Mouse (Mus musculus) liver, embryonic 12.5 days (tissue): ENCODE results near the gene Itga2b. TPM values are rescaled to one million over a fixed set of nuclear protein-coding genes. Genes with fewer than 3 reads are reported as not detected.

Experiments
- ATAC-seq: fragments of 200-750 bp; cut with Nextera tagmentation; 2 replicates; pipeline ENCODE4 v1.8.0; 2017; ENCODE audit warnings: moderate number of reproducible peaks, mild to moderate bottlenecking, moderate library complexity
- H3K27ac ChIP-seq: fragments of 300-500 bp; sonication (generic); 2 replicates; pipeline ENCODE4 v1.5.1; 2016; ENCODE audit warnings: mild to moderate bottlenecking
- H3K27me3 ChIP-seq: fragments of 300-500 bp; sonication (generic); replicated peaks from 2 replicates; pipeline ENCODE4 v1.6.1; 2016; ENCODE audit warnings: mild to moderate bottlenecking, moderate library complexity
- H3K36me3 ChIP-seq: fragments of 300-500 bp; sonication (generic); 2 replicates; pipeline ENCODE4 v1.6.1; 2016; ENCODE audit warnings: mild to moderate bottlenecking, moderate library complexity
- H3K4me1 ChIP-seq: fragments of 300-500 bp; sonication (generic); 2 replicates; pipeline ENCODE4 v1.6.1; 2016
- H3K4me2 ChIP-seq: fragments of 300-500 bp; sonication (generic); 2 replicates; pipeline ENCODE4 v1.6.1; 2016; ENCODE audit warnings: mild to moderate bottlenecking, moderate library complexity
- H3K4me3 ChIP-seq: fragments of 300-500 bp; sonication (generic); 2 replicates; pipeline ENCODE4 v1.5.1; 2016; ENCODE audit warnings: mild to moderate bottlenecking, moderate library complexity
- H3K9ac ChIP-seq: fragments of 300-500 bp; sonication (generic); 2 replicates; pipeline ENCODE4 v1.6.1; 2016; ENCODE audit warnings: mild to moderate bottlenecking, moderate library complexity
- H3K9me3 ChIP-seq: fragments of 300-500 bp; sonication (generic); replicated peaks from 2 replicates; pipeline ENCODE4 v1.6.1; 2016; ENCODE audit warnings: mild to moderate bottlenecking, moderate library complexity
- WGBS: fragments of 180-500 bp; shearing (Covaris S2); methylation state at CpG from one replicate; pipeline ENCODE4 v1.1.7; 2016; ENCODE audit not compliant: insufficient replicate concordance; 5-methylcytosine and 5-hydroxymethylcytosine counted together
- polyA plus RNA-seq: library from polyadenylated mRNA; unstranded; fragments of >200 nt; fragmentation: Nextera tagmentation; extraction: Ambion mirVana; gene quantifications from 2 replicates; pipeline ENCODE4 v1.2.1, GENCODE M21; 2016

The Itga2b gene
- polyA plus RNA-seq, 1 experiment from 2014 or later, result 88.2 TPM

GRCm38 (mm10) chr11:102441434-102441833 is 28.5 kb downstream of the Itga2b start:
- no peak for ATAC-seq
- Histone ChIP-seq H3K4me3 (no peak overlapping the region), H3K9ac (no peak overlapping the region), H3K27ac (no peak overlapping the region), H3K4me2 (no peak overlapping the region), H3K36me3 (peaks cover 4% of the 10 kb centered on the region; the same call in 1 of the 2 replicates), H3K9me3 (no peaks in the 10 kb centered on the region), H3K27me3 (peaks cover 83% of the 10 kb centered on the region), H3K4me1 (peaks cover 29% of the 10 kb centered on the region)
- WGBS, result 66% methylated on average over 3 of the region's 3 CpGs

- ATAC-seq, result no peak
- peaks cover 21% of the 10 kb centered on the region for H3K4me1 ChIP-seq
- peaks cover 82% of the 10 kb centered on the region for H3K27me3 ChIP-seq
- no peak overlapping the region for H3K9ac ChIP-seq
- no peak overlapping the region for H3K4me2 ChIP-seq
- no peaks in the 10 kb centered on the region for H3K9me3 ChIP-seq
- no peak overlapping the region for H3K4me3 ChIP-seq
- 85% methylated on average over 8 of the region's 8 CpGs for WGBS
- H3K27ac ChIP-seq, result no peak overlapping the region
- H3K36me3 ChIP-seq, result peaks cover 12% of the 10 kb centered on the region; the same call in 1 of the 2 replicates
Measured at GRCm38 (mm10) chr11:102440255-102440654, 29.7 kb downstream of the Itga2b start.

GRCm38 (mm10) chr11:102439093-102440082 is 30.5 kb downstream of the Itga2b start:
- Histone ChIP-seq H3K4me3 (no peak overlapping the region), H3K9me3 (no peaks in the 10 kb centered on the region), H3K4me2 (no peak overlapping the region), H3K9ac (no peak overlapping the region), H3K36me3 (peaks cover 19% of the 10 kb centered on the region), H3K27me3 (peaks cover 81% of the 10 kb centered on the region), H3K4me1 (peaks cover 17% of the 10 kb centered on the region), H3K27ac (no peak overlapping the region)
- WGBS, result 70% methylated on average over 14 of the region's 14 CpGs
- no peak for ATAC-seq

DNA sequence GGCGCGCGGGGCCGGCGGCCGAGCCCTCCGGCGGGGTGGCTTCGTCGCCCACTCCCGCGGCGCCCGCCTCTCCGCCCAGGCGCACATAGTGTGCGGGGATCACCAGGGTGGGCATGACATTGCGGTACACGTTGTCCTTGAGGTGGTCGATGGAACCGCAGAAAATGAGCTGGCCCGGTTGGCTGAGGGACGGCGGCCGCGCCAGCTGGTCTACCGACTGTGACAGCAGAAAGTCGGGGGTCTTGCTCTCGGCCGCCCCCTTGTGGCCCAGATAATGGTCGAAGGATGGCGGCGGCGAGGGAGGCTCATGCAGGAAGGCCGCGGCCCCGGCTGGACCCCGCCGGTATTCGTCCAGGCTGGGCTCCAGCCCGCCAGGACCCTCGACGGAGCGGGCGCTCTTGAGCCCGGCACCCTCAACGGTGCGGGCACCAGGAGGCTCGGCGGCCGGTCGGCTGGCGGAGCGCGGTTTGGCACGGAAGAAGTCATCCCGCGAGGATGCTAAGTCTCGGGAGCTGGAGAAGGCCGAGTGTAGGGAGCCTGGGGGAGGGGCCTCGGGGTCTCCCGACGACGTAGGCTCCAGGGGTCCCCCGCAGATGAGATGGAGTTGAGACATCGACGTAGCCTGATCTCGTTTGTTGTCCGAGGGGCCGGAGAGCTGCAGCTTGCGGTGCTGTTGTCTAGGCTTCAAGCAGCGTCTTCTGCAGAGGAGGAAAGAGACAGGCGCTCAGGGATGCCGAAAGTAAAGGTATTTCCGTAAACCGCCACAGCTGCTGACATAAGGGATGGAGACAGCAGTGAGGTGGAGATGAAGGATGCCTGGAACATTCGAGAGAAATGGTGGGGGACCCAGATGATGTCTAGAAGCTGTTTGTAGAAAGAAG is 31.5 kb downstream of the Itga2b start:
- H3K4me3 ChIP-seq, result peak overlapping the region; percentile 57
- peak; percentile 10; the same call in 1 of the 2 replicates for ATAC-seq
- peaks cover 19% of the 10 kb centered on the region for H3K36me3 ChIP-seq
- no peak overlapping the region for H3K27ac ChIP-seq
- H3K9me3 ChIP-seq, result no peaks in the 10 kb centered on the region
- H3K4me1 ChIP-seq, result peaks cover 17% of the 10 kb centered on the region
- H3K4me2 ChIP-seq, result peak overlapping the region; percentile 88
- peak overlapping the region; percentile 48 for H3K9ac ChIP-seq
- H3K27me3 ChIP-seq, result peaks cover 72% of the 10 kb centered on the region
- 22% methylated on average over 69 of the region's 77 CpGs for WGBS

DNA sequence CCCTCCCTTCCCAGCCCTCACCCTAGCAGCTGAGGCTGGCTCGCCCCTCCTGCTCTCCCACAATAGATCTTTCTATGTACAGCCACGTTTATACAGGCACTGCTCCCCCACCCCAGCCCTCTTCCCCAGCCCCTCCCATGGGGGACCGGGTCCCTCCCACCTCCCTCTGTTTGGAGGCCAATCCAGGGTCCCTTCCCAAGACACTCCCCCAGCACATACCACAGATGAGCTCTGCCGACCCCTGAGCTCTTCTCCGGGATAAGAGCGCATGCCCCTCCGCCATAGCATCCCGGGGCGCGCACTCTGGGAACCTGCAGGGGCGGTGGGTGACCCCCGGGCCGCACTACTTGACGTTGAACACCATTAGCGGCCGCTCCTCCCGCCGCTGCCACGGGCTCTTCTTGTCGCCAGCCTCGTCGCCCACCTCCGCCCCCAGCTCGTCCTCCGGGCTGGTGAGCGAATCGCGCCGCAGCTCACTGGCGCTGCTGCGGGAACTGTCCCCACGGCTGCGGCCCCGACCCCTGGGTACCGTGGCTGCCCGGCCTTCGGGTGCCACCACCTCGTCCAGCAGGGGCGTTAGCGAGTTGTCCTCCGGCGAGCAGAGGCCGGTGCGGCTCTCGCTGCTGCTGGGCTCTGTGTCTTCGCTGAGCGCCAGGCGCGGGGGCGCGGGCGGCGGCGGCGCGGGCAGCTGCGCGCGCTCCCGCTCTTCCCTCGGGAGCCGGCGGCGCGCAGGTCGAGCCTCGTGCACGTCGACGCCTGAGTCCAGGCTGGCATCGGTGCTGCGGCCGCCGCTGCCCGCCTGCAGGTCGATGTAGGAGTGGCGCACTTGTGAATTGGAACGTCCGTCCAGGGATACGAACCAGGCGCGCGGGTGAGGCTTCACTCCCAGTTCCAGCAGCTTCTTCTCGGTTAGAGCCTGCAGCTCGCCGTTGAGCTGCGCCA is 32.5 kb downstream of the Itga2b start:
- Histone ChIP-seq H3K4me3 (peak overlapping the region; percentile 57), H3K9me3 (no peaks in the 10 kb centered on the region), H3K4me2 (peak overlapping the region; percentile 88), H3K4me1 (peaks cover 24% of the 10 kb centered on the region), H3K9ac (peak overlapping the region; percentile 48), H3K36me3 (peaks cover 15% of the 10 kb centered on the region), H3K27me3 (peaks cover 72% of the 10 kb centered on the region), H3K27ac (no peak overlapping the region)
- 31% methylated on average over 87 of the region's 87 CpGs for WGBS
- ATAC-seq, result no peak

DNA sequence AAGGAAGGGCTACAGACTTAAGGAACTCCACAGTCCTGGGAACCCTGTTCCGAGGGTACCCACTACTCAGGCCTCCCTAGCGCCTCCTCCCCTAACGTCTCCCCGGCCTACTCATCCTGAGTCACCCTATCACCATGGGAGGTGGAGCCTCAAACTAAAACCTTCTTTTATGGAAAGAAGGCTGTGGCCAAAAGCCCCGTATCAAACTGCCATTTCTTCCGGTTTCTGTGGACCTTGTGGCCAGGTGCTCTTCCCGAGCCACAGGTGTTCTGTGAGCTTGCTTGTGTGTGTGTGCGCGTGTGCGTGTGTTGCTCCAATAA is 33.5 kb downstream of the Itga2b start:
- Histone ChIP-seq H3K4me3 (no peak overlapping the region), H3K27ac (no peak overlapping the region), H3K9me3 (no peaks in the 10 kb centered on the region), H3K4me1 (peaks cover 32% of the 10 kb centered on the region), H3K9ac (no peak overlapping the region), H3K36me3 (peaks cover 15% of the 10 kb centered on the region), H3K27me3 (peaks cover 68% of the 10 kb centered on the region), H3K4me2 (no peak overlapping the region)
- ATAC-seq, result no peak
- WGBS, result 83% methylated on average over 10 of the region's 10 CpGs

DNA sequence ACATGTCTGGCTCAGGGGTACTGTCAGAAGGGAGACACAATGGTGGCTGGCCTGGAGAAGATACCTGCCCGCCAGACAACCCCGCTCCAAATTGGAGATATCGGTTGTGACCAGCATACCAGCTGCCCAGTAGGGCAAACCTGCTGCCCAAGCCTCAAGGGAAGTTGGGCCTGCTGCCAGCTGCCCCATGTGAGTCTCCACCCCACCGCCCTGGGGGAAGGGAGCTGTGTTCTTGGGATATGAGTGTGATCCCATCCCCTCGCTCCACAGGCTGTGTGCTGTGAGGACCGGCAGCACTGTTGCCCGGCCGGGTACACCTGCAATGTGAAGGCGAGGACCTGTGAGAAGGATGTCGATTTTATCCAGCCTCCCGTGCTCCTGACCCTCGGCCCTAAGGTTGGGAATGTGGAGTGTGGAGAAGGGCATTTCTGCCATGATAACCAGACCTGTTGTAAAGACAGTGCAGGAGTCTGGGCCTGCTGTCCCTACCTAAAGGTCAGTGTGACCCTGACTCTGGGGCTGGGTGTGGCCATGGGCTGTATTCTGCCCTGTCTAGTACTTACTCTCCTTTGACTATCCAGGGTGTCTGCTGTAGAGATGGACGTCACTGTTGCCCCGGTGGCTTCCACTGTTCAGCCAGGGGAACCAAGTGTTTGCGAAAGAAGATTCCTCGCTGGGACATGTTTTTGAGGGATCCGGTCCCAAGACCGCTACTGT is 34.0 kb downstream of the Itga2b start:
- ATAC-seq, result no peak
- Histone ChIP-seq H3K27me3 (peaks cover 68% of the 10 kb centered on the region), H3K4me3 (no peak overlapping the region), H3K4me1 (peaks cover 37% of the 10 kb centered on the region), H3K36me3 (peaks cover 15% of the 10 kb centered on the region), H3K27ac (no peak overlapping the region), H3K4me2 (no peak overlapping the region), H3K9ac (no peak overlapping the region), H3K9me3 (no peaks in the 10 kb centered on the region)
- 87% methylated on average over 18 of the region's 18 CpGs for WGBS

DNA sequence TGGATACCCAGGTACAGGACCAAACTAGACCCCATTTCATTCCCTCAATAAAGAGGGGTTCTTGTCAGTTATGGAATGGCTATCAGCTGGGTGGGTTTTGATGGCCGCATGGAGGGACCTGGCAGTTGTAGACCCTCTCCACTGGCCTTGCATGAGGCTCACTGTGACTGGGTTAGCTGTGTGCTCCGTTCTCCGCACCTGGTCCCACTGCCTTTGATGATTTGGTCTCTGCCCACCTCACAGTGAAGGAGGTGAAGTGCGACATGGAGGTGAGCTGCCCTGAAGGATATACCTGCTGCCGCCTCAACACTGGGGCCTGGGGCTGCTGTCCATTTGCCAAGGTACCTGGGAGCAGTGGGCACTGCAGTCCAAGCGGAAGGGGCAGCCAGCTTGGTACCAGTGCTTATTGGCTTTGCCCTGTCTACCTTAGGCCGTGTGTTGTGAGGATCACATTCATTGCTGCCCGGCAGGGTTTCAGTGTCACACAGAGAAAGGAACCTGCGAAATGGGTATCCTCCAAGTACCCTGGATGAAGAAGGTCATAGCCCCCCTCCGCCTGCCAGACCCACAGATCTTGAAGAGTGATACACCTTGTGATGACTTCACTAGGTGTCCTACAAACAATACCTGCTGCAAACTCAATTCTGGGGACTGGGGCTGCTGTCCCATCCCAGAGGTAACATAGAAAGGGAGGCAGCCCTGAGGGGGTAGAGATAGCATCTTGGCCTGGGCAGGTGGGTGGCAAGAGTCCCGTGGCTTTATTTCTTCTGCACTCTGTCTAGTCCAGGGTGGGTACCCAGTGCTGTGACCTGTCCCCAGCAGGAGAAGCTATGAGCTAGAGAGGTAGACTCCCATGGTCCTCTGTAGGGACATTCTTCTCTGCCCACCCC is 34.9 kb downstream of the Itga2b start:
- Histone ChIP-seq H3K9ac (no peak overlapping the region), H3K36me3 (peaks cover 15% of the 10 kb centered on the region), H3K4me3 (no peak overlapping the region), H3K9me3 (no peaks in the 10 kb centered on the region), H3K4me2 (no peak overlapping the region), H3K4me1 (peaks cover 44% of the 10 kb centered on the region), H3K27me3 (peaks cover 60% of the 10 kb centered on the region), H3K27ac (no peak overlapping the region)
- WGBS, result 78% methylated on average over 11 of the region's 11 CpGs
- ATAC-seq, result no peak

- ATAC-seq, result peak; percentile 50
Measured at GRCm38 (mm10) chr11:102434406-102434805, 35.5 kb downstream of the Itga2b start.

GRCm38 (mm10) chr11:102433866-102434265 is 36.1 kb downstream of the Itga2b start:
- no peak for ATAC-seq
- H3K27me3 ChIP-seq, result peaks cover 55% of the 10 kb centered on the region
- 85% methylated on average over 7 of the region's 7 CpGs for WGBS
- H3K9ac ChIP-seq, result no peak overlapping the region
- H3K9me3 ChIP-seq, result no peaks in the 10 kb centered on the region
- H3K4me1 ChIP-seq, result peaks cover 56% of the 10 kb centered on the region
- H3K27ac ChIP-seq, result no peak overlapping the region
- H3K4me3 ChIP-seq, result no peak overlapping the region
- H3K36me3 ChIP-seq, result peaks cover 15% of the 10 kb centered on the region
- H3K4me2 ChIP-seq, result no peak overlapping the region

More at GRCm38 (mm10) chr11:102434406-102434805, 35.5 kb downstream of the Itga2b start:
- WGBS, result 13% methylated on average over 7 of the region's 7 CpGs
- H3K4me2 ChIP-seq, result no peak overlapping the region
- H3K27ac ChIP-seq, result no peak overlapping the region
- no peaks in the 10 kb centered on the region for H3K9me3 ChIP-seq
- no peak overlapping the region for H3K4me3 ChIP-seq
- peaks cover 51% of the 10 kb centered on the region for H3K4me1 ChIP-seq
- H3K36me3 ChIP-seq, result peaks cover 15% of the 10 kb centered on the region
- no peak overlapping the region for H3K9ac ChIP-seq
- H3K27me3 ChIP-seq, result peaks cover 55% of the 10 kb centered on the region
